Mouse (Mus musculus) ES-CJ7 (cell line): ENCODE data around the gene Aqp5.
A peak's percentile ranks its signal among the peaks of the same experiment; 100 is the strongest.

Experiments
- DNase-seq: peaks from one replicate; pipeline ENCODE4 v3.0.0; 2011; ENCODE audit warnings: low read depth, low spot score

Aqp5 gene

GRCm38 (mm10) chr15:99596056-99596687 is 5.6 kb downstream of the Aqp5 start:
- DNase-seq: peak; percentile 93

- DNase-seq: no peak
These were observed 6.3 kb downstream of the Aqp5 start for GRCm38 (mm10) chr15:99596841-99597240.

GRCm38 (mm10) chr15:99597596-99597995 is 7.0 kb downstream of the Aqp5 start:
- no peak for DNase-seq

- DNase-seq: no peak
These were observed 8.9 kb downstream of the Aqp5 start for GRCm38 (mm10) chr15:99599245-99600070.

- DNase-seq: no peak
These were observed 10.6 kb downstream of the Aqp5 start, which contains the start of gene Aqp6 for GRCm38 (mm10) chr15:99600986-99601822. TSS of gene Aqp6 (plus strand) at chr15:99601400.

GRCm38 (mm10) chr15:99601823-99602120 is 11.2 kb downstream of the Aqp5 start:
- DNase-seq: no peak

- no peak for DNase-seq
These were observed 11.7 kb downstream of the Aqp5 start for GRCm38 (mm10) chr15:99602206-99602820.

- DNase-seq: no peak
These were observed 12.6 kb downstream of the Aqp5 start for GRCm38 (mm10) chr15:99603216-99603615.

- DNase-seq: no peak
These were observed 15.0 kb downstream of the Aqp5 start for GRCm38 (mm10) chr15:99605595-99605994.

- DNase-seq: no peak
These were observed 15.9 kb downstream of the Aqp5 start for GRCm38 (mm10) chr15:99606515-99606914.

GRCm38 (mm10) chr15:99607388-99608113 is 17.0 kb downstream of the Aqp5 start:
- no peak for DNase-seq

- DNase-seq: no peak
These were observed 18.0 kb downstream of the Aqp5 start for GRCm38 (mm10) chr15:99608382-99609125.

GRCm38 (mm10) chr15:99611563-99611962 is 21.0 kb downstream of the Aqp5 start:
- DNase-seq: no peak

- no peak for DNase-seq
These were observed 23.7 kb downstream of the Aqp5 start for GRCm38 (mm10) chr15:99614273-99614672.

- DNase-seq: no peak
These were observed 24.2 kb downstream of the Aqp5 start for GRCm38 (mm10) chr15:99614753-99615152.

GRCm38 (mm10) chr15:99615246-99615645 is 24.7 kb downstream of the Aqp5 start:
- DNase-seq: no peak

- no peak for DNase-seq
These were observed 28.0 kb downstream of the Aqp5 start for GRCm38 (mm10) chr15:99618595-99618994.

- no peak for DNase-seq
These were observed 29.2 kb downstream of the Aqp5 start for GRCm38 (mm10) chr15:99619821-99620220.

GRCm38 (mm10) chr15:99622063-99622462 is 31.5 kb downstream of the Aqp5 start:
- DNase-seq: no peak

- DNase-seq: peak; percentile 79
These were observed 41.0 kb downstream of the Aqp5 start for GRCm38 (mm10) chr15:99631618-99632017.
